Mouse (Mus musculus): ENCODE results near the gene Adcyap1r1. TPM values are rescaled to one million over a fixed set of nuclear protein-coding genes. Genes with fewer than 3 reads are reported as not detected.
A peak's percentile ranks its signal among the peaks of the same experiment; 100 is the strongest.

Adcyap1r1 gene
- total and polyA plus RNA-seq, 3 experiments = 24.4 to 40.6 (median 25.9) TPM

GRCm38 (mm10) chr6:55501061-55501460, 49.3 kb downstream of the Adcyap1r1 start:
- no peak for DNase-seq

GRCm38 (mm10) chr6:55502309-55502708, 50.5 kb downstream of the Adcyap1r1 start:
- no peak for DNase-seq

- DNase-seq = peak; percentile 37
Measured at GRCm38 (mm10) chr6:55504797-55505488, 53.2 kb downstream of the Adcyap1r1 start.

- no peak for DNase-seq
Measured at GRCm38 (mm10) chr6:55506519-55506918, 54.7 kb downstream of the Adcyap1r1 start.

GRCm38 (mm10) chr6:55509130-55509870, 57.5 kb downstream of the Adcyap1r1 start:
- DNase-seq = no peak

GRCm38 (mm10) chr6:55511212-55512065, 59.7 kb downstream of the Adcyap1r1 start:
- DNase-seq = peak; percentile 71

- DNase-seq = no peak
Measured at GRCm38 (mm10) chr6:55512066-55512703, 60.4 kb downstream of the Adcyap1r1 start.

DNA sequence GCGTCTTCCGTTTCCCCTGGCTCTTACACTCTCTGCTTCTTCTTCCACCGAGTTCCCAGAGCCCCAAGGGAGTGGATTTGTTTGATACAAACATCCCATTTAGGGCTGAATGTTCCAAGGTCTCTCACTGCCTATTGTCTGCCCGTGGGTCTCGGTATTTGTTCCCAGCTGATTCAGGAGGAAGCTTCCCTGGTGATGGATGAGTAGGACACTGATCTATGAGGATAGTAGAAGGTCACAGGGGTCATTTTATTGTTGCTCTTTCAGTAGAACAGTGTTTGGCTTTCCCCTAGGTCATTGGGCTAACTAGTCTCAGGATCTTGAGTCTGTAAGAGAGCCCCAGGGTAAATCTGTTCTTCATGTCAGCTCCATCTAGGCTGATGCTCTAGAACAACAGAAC, 61.7 kb downstream of the Adcyap1r1 start:
- no peak for DNase-seq

GRCm38 (mm10) chr6:55519605-55520201, 67.9 kb downstream of the Adcyap1r1 start:
- peak; percentile 81 for DNase-seq

DNA sequence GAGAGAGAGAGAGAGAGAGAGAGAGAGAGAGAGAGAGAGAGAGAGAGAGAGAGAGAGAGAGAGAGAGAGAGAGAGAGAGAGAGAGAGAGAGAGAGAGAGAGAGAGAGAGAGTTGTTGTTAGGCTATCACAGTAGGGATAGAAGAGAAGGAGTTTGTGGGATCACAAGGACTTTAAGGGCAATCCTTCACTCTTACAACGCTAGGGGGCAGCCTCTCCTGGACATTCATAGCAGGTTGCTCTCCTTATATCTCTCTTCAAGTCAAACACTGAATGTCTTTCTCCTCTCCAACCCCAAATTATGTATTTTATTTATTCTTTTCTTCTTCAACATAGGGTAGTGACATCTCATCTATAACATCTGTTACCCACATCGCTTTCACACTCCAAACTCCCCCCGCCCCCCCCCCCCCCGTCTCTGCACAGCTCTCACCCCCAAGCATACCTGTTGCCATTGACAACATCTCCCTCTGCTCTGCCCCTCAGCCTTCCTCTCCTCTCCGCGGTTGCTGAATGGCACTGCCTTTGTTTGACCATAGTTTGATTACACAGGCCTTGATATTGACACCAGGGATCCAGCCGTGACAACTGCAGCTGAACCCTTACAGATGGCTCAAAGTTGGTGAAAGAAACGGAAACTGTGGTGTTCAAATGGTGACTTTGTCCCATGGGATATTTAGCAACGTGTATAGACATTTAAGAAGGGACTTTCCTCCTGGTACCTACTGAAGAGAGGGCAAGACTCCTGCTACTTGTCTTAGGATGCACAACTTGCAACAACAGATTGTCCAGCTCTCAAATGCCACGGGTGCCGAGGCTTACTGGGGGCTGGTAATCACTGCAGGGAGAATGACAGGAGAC, 68.7 kb downstream of the Adcyap1r1 start:
- peak; percentile 31 for DNase-seq

GRCm38 (mm10) chr6:55536469-55536868, 84.7 kb downstream of the Adcyap1r1 start:
- DNase-seq = no peak

DNA sequence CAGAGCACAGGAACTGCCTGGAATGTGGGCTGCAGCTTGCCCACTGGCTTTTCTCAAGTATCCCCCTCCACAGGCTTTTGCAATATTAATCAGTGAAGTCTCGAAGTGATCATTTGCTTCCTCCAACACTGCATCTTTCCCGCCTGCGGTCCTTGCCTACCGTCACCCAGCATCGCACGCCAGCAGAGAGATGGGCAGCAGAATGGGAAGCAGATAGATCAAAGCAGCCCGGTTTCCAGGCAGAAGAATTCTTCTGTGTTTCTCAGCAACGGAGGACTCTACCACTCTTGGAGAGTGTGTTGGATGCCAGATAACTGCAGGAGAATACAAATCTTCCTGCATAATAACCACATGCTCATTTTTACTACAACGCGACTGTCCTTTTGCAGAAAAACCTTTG, 87.4 kb downstream of the Adcyap1r1 start:
- DNase-seq = no peak

GRCm38 (mm10) chr6:55542359-55542758, 90.6 kb downstream of the Adcyap1r1 start:
- no peak for DNase-seq

GRCm38 (mm10) chr6:55543345-55543744, 91.6 kb downstream of the Adcyap1r1 start:
- DNase-seq = no peak

DNA sequence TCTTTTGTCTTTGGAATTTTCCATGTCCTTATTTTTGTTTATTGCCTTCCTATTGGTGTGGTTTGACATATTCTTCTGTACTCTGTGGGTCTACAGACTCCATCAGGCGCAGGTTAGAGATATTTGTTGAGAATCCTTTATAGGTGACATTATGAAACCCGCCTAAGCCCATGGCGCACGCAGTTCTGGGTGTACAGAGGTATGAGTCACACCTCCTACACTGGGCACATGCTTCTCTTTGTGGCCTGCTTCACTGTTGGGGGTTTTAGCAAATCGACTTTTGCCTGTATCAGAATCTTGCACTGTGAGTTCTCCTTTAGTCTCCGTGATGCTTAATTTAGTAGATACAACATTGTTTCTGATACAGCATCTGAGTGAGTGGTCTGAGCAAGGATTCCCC, 97.4 kb downstream of the Adcyap1r1 start:
- DNase-seq = no peak

GRCm38 (mm10) chr6:55550926-55551325, 99.1 kb downstream of the Adcyap1r1 start:
- no peak for DNase-seq

Measured in adrenal gland, adult 2 months (tissue).